Mouse (Mus musculus) kidney, adult 2 months (tissue): ENCODE results near the gene Olfr1106.

ENCODE experiments used
- CTCF ChIP-seq: fragments of 200-500 bp; conservative IDR thresholded peaks from 2 replicates; pipeline ENCODE4 v1.5.1; 2011; ENCODE audit warnings: low read depth, mild to moderate bottlenecking, control low read depth, low read length, moderate library complexity, mixed read lengths; ENCODE audit not compliant: insufficient read depth, insufficient read length
- POLR2A ChIP-seq: fragments of 200-500 bp; IDR thresholded peaks from one replicate; pipeline ENCODE4 v1.6.1; 2011; ENCODE audit warnings: low read depth, low read length, control low read depth

DNA sequence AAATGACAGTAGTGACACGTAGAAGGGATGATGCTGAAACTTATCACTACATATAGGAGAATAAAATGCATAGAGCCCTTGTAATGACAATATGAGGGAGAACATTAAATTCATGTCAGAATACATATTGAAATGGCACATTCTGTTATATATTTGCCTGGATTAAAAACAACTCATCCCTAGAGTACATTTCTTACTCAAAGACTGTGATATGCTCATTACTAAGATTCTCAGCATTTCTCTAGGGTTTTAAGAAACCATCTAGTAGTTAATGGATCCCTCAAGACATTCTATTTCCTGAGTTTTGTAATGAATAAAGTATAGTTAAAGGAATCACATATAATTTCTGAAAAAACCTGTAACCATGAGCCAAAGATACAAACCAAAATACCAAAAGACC is at the start of gene Olfr1106:
- no peak for TF ChIP-seq CTCF
- TF ChIP-seq POLR2A: no peak
